Mouse (Mus musculus): ENCODE results near the gene Kdm4b. TPM values are rescaled to one million over a fixed set of nuclear protein-coding genes. Genes with fewer than 3 reads are reported as not detected.

The Kdm4b gene
- polyA plus RNA-seq, 1 experiment: 37.1 TPM

- DNase-seq (ENCODE audit: low read depth in 1 of 2, low spot score in 2 of 2): no peak
- H3K27me3 ChIP-seq (ENCODE audit: control insufficient read depth, insufficient read depth, low read length): no peaks in the 10 kb centered on the region
- no peak for TF ChIP-seq CTCF (IDR thresholded peaks at IDR 0.05; ENCODE audit: extremely low read depth, insufficient read depth, insufficient read length, insufficient replicate concordance)
- TF ChIP-seq POLR2A (IDR thresholded peaks at IDR 0.05; ENCODE audit: low read depth, low read length): no peak
- H3K36me3 ChIP-seq (ENCODE audit: control insufficient read depth, insufficient read depth, low read length): peaks cover 5% of the 10 kb centered on the region
- WGBS: 93% methylated on average over 4 of the region's 4 CpGs
- H3K27ac ChIP-seq (ENCODE audit: insufficient read depth, low read length): no peak overlapping the region
- no peak overlapping the region for H3K4me3 ChIP-seq (ENCODE audit: extremely low read depth, insufficient read depth, insufficient read length)
- H3K4me1 ChIP-seq (ENCODE audit: control insufficient read depth, insufficient read depth, insufficient read length): no peaks in the 10 kb centered on the region
Measured at GRCm38 (mm10) chr17:56406878-56407277, 81.0 kb downstream of the Kdm4b start.

- no peak for TF ChIP-seq POLR2A (IDR thresholded peaks at IDR 0.05; ENCODE audit: low read depth, low read length)
- TF ChIP-seq CTCF (IDR thresholded peaks at IDR 0.05; ENCODE audit: extremely low read depth, insufficient read depth, insufficient read length, insufficient replicate concordance): no peak
- Histone ChIP-seq H3K27ac (ENCODE audit: insufficient read depth, low read length) (no peak overlapping the region), H3K4me1 (ENCODE audit: control insufficient read depth, insufficient read depth, insufficient read length) (no peaks in the 10 kb centered on the region), H3K4me3 (ENCODE audit: extremely low read depth, insufficient read depth, insufficient read length) (no peak overlapping the region), H3K27me3 (ENCODE audit: control insufficient read depth, insufficient read depth, low read length) (no peaks in the 10 kb centered on the region), H3K36me3 (ENCODE audit: control insufficient read depth, insufficient read depth, low read length) (peaks cover 2% of the 10 kb centered on the region; the same call in 1 of the 2 replicates)
- DNase-seq (ENCODE audit: low read depth in 1 of 2, low spot score in 2 of 2): no peak
- WGBS: 68% methylated on average over 8 of the region's 8 CpGs
Measured at GRCm38 (mm10) chr17:56407379-56407778, 81.5 kb downstream of the Kdm4b start.

GRCm38 (mm10) chr17:56408965-56409625 lies 83.2 kb downstream of the Kdm4b start:
- 74% methylated on average over 13 of the region's 13 CpGs for WGBS
- no peaks in the 10 kb centered on the region for H3K27me3 ChIP-seq (ENCODE audit: control insufficient read depth, insufficient read depth, low read length)
- DNase-seq (ENCODE audit: low read depth in 1 of 2, low spot score in 2 of 2): no peak
- H3K4me3 ChIP-seq (ENCODE audit: extremely low read depth, insufficient read depth, insufficient read length): no peak overlapping the region
- H3K27ac ChIP-seq (ENCODE audit: insufficient read depth, low read length): no peak overlapping the region
- H3K36me3 ChIP-seq (ENCODE audit: control insufficient read depth, insufficient read depth, low read length): no peaks in the 10 kb centered on the region
- H3K4me1 ChIP-seq (ENCODE audit: control insufficient read depth, insufficient read depth, insufficient read length): no peaks in the 10 kb centered on the region
- TF ChIP-seq CTCF (IDR thresholded peaks at IDR 0.05; ENCODE audit: extremely low read depth, insufficient read depth, insufficient read length, insufficient replicate concordance): no peak
- TF ChIP-seq POLR2A (IDR thresholded peaks at IDR 0.05; ENCODE audit: low read depth, low read length): no peak

- TF ChIP-seq CTCF (IDR thresholded peaks at IDR 0.05; ENCODE audit: extremely low read depth, insufficient read depth, insufficient read length, insufficient replicate concordance) (no peak), POLR2A (IDR thresholded peaks at IDR 0.05; ENCODE audit: low read depth, low read length) (no peak)
- no peak overlapping the region for H3K27ac ChIP-seq (ENCODE audit: insufficient read depth, low read length)
- whole genome bisulfite sequencing: 88% methylated on average over 8 of the region's 8 CpGs
- no peak for DNase-seq (ENCODE audit: low read depth in 1 of 2, low spot score in 2 of 2)
- no peaks in the 10 kb centered on the region for H3K4me1 ChIP-seq (ENCODE audit: control insufficient read depth, insufficient read depth, insufficient read length)
- no peaks in the 10 kb centered on the region for H3K27me3 ChIP-seq (ENCODE audit: control insufficient read depth, insufficient read depth, low read length)
- no peaks in the 10 kb centered on the region for H3K36me3 ChIP-seq (ENCODE audit: control insufficient read depth, insufficient read depth, low read length)
- no peak overlapping the region for H3K4me3 ChIP-seq (ENCODE audit: extremely low read depth, insufficient read depth, insufficient read length)
Measured at GRCm38 (mm10) chr17:56409759-56410158, 83.9 kb downstream of the Kdm4b start.

GRCm38 (mm10) chr17:56411437-56411836 lies 85.6 kb downstream of the Kdm4b start:
- H3K27ac ChIP-seq (ENCODE audit: insufficient read depth, low read length): no peak overlapping the region
- no peak for DNase-seq (ENCODE audit: low read depth in 1 of 2, low spot score in 2 of 2)
- 88% methylated on average over 7 of the region's 7 CpGs for WGBS
- no peak for TF ChIP-seq POLR2A (IDR thresholded peaks at IDR 0.05; ENCODE audit: low read depth, low read length)
- TF ChIP-seq CTCF (IDR thresholded peaks at IDR 0.05; ENCODE audit: extremely low read depth, insufficient read depth, insufficient read length, insufficient replicate concordance): no peak
- H3K4me1 ChIP-seq (ENCODE audit: control insufficient read depth, insufficient read depth, insufficient read length): no peaks in the 10 kb centered on the region
- no peak overlapping the region for H3K4me3 ChIP-seq (ENCODE audit: extremely low read depth, insufficient read depth, insufficient read length)
- H3K27me3 ChIP-seq (ENCODE audit: control insufficient read depth, insufficient read depth, low read length): no peaks in the 10 kb centered on the region
- no peaks in the 10 kb centered on the region for H3K36me3 ChIP-seq (ENCODE audit: control insufficient read depth, insufficient read depth, low read length)

GRCm38 (mm10) chr17:56413113-56413512 lies 87.3 kb downstream of the Kdm4b start:
- Histone ChIP-seq H3K4me3 (ENCODE audit: extremely low read depth, insufficient read depth, insufficient read length) (no peak overlapping the region), H3K27me3 (ENCODE audit: control insufficient read depth, insufficient read depth, low read length) (no peaks in the 10 kb centered on the region), H3K27ac (ENCODE audit: insufficient read depth, low read length) (no peak overlapping the region), H3K36me3 (ENCODE audit: control insufficient read depth, insufficient read depth, low read length) (no peaks in the 10 kb centered on the region), H3K4me1 (ENCODE audit: control insufficient read depth, insufficient read depth, insufficient read length) (no peaks in the 10 kb centered on the region)
- no peak for DNase-seq (ENCODE audit: low read depth in 1 of 2, low spot score in 2 of 2)
- 90% methylated on average over 13 of the region's 13 CpGs for WGBS
- TF ChIP-seq CTCF (IDR thresholded peaks at IDR 0.05; ENCODE audit: extremely low read depth, insufficient read depth, insufficient read length, insufficient replicate concordance) (no peak), POLR2A (IDR thresholded peaks at IDR 0.05; ENCODE audit: low read depth, low read length) (no peak)

GRCm38 (mm10) chr17:56414785-56415184 lies 88.9 kb downstream of the Kdm4b start:
- Histone ChIP-seq H3K27ac (ENCODE audit: insufficient read depth, low read length) (no peak overlapping the region), H3K4me1 (ENCODE audit: control insufficient read depth, insufficient read depth, insufficient read length) (no peaks in the 10 kb centered on the region), H3K27me3 (ENCODE audit: control insufficient read depth, insufficient read depth, low read length) (no peaks in the 10 kb centered on the region), H3K36me3 (ENCODE audit: control insufficient read depth, insufficient read depth, low read length) (no peaks in the 10 kb centered on the region; the same call in 1 of the 2 replicates), H3K4me3 (ENCODE audit: extremely low read depth, insufficient read depth, insufficient read length) (no peak overlapping the region)
- no peak for TF ChIP-seq POLR2A (IDR thresholded peaks at IDR 0.05; ENCODE audit: low read depth, low read length)
- no peak for TF ChIP-seq CTCF (IDR thresholded peaks at IDR 0.05; ENCODE audit: extremely low read depth, insufficient read depth, insufficient read length, insufficient replicate concordance)
- DNase-seq (ENCODE audit: low read depth in 1 of 2, low spot score in 2 of 2): no peak
- WGBS: 94% methylated on average over 9 of the region's 9 CpGs

Data from spleen, adult 2 months (tissue).